Mouse (Mus musculus) E14TG2a.4 (cell line): Measurements from ENCODE around the gene Pde2a.

Experiments
- H3K27me3 ChIP-seq: 2 replicates; pipeline ENCODE4 v1.6.1; 2014; ENCODE audit warnings: low read length, control low read depth; ENCODE audit not compliant: insufficient read depth
- H3K36me3 ChIP-seq: 2 replicates; pipeline ENCODE4 v1.6.1; 2014; ENCODE audit warnings: low read length, control low read depth; ENCODE audit not compliant: insufficient read depth
- H3K4me1 ChIP-seq: replicated peaks from 2 replicates; pipeline ENCODE4 v1.6.1; 2014; ENCODE audit warnings: low read depth, low read length, control low read depth
- H3K4me3 ChIP-seq: replicated peaks from 2 replicates; pipeline ENCODE4 v1.5.1; 2014; ENCODE audit warnings: mild to moderate bottlenecking, low read length
- H3K9me3 ChIP-seq: 2 replicates; pipeline ENCODE4 v1.6.1; 2014; ENCODE audit warnings: low read length, control low read depth
- CTCF ChIP-seq: conservative IDR thresholded peaks from 2 replicates; pipeline ENCODE4 v1.5.1; 2014; ENCODE audit warnings: low read length
- NANOG ChIP-seq: IDR thresholded peaks from 2 replicates; pipeline ENCODE4 v1.6.1; 2014; ENCODE audit warnings: borderline replicate concordance, low read length, mixed read lengths
- POU5F1 ChIP-seq: IDR thresholded peaks from 2 replicates; pipeline ENCODE4 v1.6.1; 2014; ENCODE audit warnings: low read length, borderline replicate concordance

Pde2a gene

GRCm38 (mm10) chr7:101426692-101427091, 5.2 kb downstream of the Pde2a start:
- peaks cover 18% of the 10 kb centered on the region; the same call in 1 of the 2 replicates for H3K4me1 ChIP-seq
- no peak overlapping the region for H3K4me3 ChIP-seq
- H3K27me3 ChIP-seq, result peaks cover 30% of the 10 kb centered on the region
- no peak for TF ChIP-seq NANOG
- TF ChIP-seq CTCF, result no peak
- TF ChIP-seq POU5F1, result no peak
- H3K9me3 ChIP-seq, result no peaks in the 10 kb centered on the region
- H3K36me3 ChIP-seq, result no peaks in the 10 kb centered on the region

- TF ChIP-seq POU5F1 (no peak), CTCF (peak; percentile 99)
- H3K36me3 ChIP-seq, result no peaks in the 10 kb centered on the region
- H3K9me3 ChIP-seq, result no peaks in the 10 kb centered on the region
- peaks cover 18% of the 10 kb centered on the region; the same call in 1 of the 2 replicates for H3K4me1 ChIP-seq
- no peak overlapping the region for H3K4me3 ChIP-seq
- peaks cover 23% of the 10 kb centered on the region for H3K27me3 ChIP-seq
Observed at GRCm38 (mm10) chr7:101427736-101428135, 6.2 kb downstream of the Pde2a start.

DNA sequence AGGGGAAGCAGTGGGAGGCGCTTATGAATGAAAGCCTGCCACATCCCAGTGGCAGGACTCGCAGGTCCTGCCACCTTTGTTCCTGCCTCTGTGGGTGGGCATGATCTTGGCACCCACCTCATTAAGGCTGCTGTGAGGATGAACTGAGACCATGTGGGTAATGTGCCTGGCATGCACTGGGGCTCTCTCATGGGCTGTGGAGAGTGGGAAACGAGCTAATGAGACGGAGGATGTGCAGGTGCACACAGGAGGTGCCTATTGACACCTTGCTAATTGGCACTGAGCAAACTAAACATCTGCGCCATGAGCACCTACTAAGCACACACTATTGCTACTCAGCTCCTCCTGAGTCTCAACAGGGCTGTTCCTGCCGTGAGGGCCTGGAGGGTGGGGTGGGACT, 13.5 kb downstream of the Pde2a start:
- Histone ChIP-seq H3K4me1 (no peaks in the 10 kb centered on the region), H3K4me3 (no peak overlapping the region), H3K9me3 (no peaks in the 10 kb centered on the region), H3K27me3 (peaks cover 14% of the 10 kb centered on the region), H3K36me3 (no peaks in the 10 kb centered on the region)
- TF ChIP-seq CTCF (no peak), NANOG (no peak), POU5F1 (no peak)

DNA sequence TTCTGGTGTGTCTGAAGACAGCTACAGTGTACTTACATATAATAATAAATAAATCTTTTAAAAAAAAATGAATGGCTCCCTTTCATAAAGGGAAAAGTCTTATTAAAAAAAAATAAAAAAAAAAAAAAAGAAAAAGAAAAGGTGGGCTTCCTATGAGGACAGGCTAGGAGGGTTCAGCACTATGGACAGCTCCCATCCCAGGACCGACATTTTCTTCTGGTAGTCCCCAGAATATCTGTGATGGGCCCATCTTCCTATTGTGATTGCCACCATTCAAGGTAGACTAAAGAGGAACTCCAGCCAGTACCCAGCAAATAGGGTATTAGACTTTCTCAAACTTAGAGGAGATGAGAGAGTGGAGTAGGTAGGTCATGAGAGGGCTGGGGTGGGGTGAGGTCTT, 16.4 kb downstream of the Pde2a start:
- H3K4me1 ChIP-seq, result no peaks in the 10 kb centered on the region

DNA sequence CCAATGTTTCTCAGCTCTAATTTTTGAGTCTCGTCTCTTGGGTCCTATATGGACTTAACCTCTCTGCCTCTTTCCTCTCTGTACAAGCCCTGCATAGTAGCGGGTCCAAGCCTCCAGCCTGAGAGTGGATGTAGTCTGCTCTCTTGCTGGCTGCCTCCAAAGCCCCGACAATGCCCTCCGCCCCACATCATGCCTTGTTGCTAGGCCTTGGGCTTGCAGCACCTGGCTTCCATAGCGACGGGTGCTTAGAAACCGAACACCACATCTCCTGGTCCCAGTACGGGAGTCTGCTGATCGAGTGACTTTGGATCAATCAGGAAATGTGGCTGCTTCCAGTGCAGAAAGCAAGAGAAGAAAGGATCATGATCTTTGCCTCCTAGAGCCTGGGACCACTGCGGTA, 21.6 kb downstream of the Pde2a start:
- Histone ChIP-seq H3K4me1 (no peaks in the 10 kb centered on the region), H3K9me3 (no peaks in the 10 kb centered on the region), H3K4me3 (no peak overlapping the region), H3K27me3 (peaks cover 42% of the 10 kb centered on the region), H3K36me3 (no peaks in the 10 kb centered on the region)
- no peak for TF ChIP-seq CTCF
- no peak for TF ChIP-seq POU5F1
- TF ChIP-seq NANOG, result no peak

More for the DNA sequence above, 16.4 kb downstream of the Pde2a start:
- Histone ChIP-seq H3K4me3 (no peak overlapping the region), H3K27me3 (peaks cover 27% of the 10 kb centered on the region), H3K36me3 (no peaks in the 10 kb centered on the region), H3K9me3 (no peaks in the 10 kb centered on the region)
- TF ChIP-seq CTCF (no peak), POU5F1 (no peak), NANOG (no peak)

GRCm38 (mm10) chr7:101444211-101444610, 22.7 kb downstream of the Pde2a start:
- H3K4me1 ChIP-seq, result no peaks in the 10 kb centered on the region
- peaks cover 46% of the 10 kb centered on the region for H3K27me3 ChIP-seq
- no peaks in the 10 kb centered on the region for H3K36me3 ChIP-seq
- no peak overlapping the region for H3K4me3 ChIP-seq
- TF ChIP-seq NANOG (no peak), CTCF (no peak), POU5F1 (no peak)
- H3K9me3 ChIP-seq, result no peaks in the 10 kb centered on the region

DNA sequence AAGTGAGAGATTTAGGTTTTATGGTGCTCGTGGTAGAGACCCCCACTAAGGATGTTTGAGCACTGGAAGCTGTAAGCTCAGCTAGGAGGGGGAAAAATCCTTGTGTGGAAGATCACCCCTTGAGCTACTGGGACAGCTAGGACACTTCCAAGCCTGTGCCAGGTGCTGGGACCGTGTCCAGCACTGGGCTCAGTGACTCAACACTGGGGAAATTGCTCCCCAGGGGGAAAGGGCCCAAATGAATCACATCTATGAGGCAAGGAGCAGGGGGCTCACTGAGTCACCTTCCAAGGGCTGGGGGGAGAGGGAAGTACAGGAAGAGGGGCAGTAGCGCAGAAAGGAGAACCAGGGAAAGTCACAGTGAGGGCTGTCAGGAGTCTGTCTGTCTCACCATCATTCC, 28.4 kb downstream of the Pde2a start:
- H3K4me3 ChIP-seq, result no peak overlapping the region
- peaks cover 7% of the 10 kb centered on the region; the same call in 1 of the 2 replicates for H3K4me1 ChIP-seq
- no peaks in the 10 kb centered on the region for H3K9me3 ChIP-seq
- peaks cover 65% of the 10 kb centered on the region for H3K27me3 ChIP-seq
- no peaks in the 10 kb centered on the region for H3K36me3 ChIP-seq
- TF ChIP-seq NANOG, result no peak
- no peak for TF ChIP-seq CTCF
- TF ChIP-seq POU5F1, result no peak

DNA sequence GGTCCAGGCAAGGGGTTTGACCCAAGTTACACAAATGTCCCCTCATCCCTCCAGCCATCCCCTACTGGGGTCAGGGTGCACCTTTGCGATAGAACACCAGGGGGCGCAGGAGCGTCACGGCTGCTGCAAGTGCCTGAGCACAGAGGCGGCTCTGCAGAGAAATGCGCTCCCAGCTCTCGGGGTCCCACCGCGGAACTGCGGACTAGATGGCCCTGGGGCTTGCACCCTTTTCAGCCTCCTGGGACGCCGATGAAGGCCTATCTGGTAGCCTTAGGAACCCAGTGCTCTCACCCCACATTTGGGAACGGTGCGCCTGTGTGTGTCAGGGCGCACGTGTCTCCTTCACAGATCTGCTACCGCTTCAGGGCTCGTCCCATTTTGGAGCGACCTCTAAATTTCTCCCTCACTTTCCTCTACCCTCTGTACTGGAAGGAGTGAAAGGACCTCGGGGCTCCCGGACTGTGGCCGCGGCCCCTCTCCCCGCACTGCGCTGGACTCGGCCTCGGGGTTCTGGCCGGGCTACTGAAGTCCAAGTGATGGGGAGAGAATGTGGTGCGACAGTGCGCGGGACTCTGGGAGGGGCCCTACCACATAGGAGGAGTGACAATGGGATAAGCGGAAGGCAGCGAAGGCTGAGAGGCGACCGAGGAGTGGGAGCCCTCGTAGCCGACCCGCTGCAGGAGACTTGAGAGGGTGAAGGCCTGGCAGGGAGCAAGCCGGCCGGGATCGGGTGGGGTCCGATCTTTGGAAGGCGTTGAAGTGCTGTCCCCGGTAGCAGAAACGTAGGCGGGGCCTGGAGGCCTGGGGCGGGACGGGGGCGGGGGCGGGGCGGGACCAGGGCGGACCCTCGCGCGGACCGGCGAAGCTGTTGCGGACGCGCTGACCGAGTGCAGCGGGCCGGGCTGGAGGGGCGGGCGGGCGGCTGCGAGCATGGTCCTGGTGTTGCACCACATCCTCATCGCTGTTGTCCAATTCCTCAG, 29.2 kb downstream of the Pde2a start:
- Histone ChIP-seq H3K4me3 (peak overlapping the region; percentile 88), H3K4me1 (peaks cover 13% of the 10 kb centered on the region), H3K9me3 (no peaks in the 10 kb centered on the region), H3K27me3 (peaks cover 69% of the 10 kb centered on the region), H3K36me3 (no peaks in the 10 kb centered on the region)
- TF ChIP-seq NANOG, result no peak
- TF ChIP-seq POU5F1, result no peak
- peak; percentile 88 for TF ChIP-seq CTCF

DNA sequence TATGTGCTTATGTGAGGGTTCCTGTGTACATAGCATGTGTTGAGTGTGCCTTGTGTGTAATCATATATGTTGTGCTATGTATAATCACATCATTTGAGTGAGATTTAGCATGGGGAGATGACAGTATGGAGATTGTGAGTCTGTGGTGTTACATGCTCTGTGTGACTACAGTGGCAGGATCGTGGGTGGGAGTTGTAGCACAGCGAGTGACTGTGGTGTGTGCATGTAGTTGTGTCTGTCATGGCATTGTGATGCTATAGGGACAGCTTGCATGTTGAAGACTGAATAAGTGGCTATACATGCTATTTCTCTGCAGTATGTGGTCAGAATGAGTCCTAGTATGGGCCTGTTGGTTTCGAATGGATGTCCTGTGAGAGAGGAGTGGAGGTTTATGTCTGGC, 31.2 kb downstream of the Pde2a start:
- TF ChIP-seq POU5F1, result no peak
- no peak for TF ChIP-seq NANOG
- no peak for TF ChIP-seq CTCF
- no peaks in the 10 kb centered on the region for H3K36me3 ChIP-seq
- no peak overlapping the region for H3K4me3 ChIP-seq
- H3K4me1 ChIP-seq, result peaks cover 33% of the 10 kb centered on the region
- peaks cover 85% of the 10 kb centered on the region for H3K27me3 ChIP-seq
- no peaks in the 10 kb centered on the region for H3K9me3 ChIP-seq

DNA sequence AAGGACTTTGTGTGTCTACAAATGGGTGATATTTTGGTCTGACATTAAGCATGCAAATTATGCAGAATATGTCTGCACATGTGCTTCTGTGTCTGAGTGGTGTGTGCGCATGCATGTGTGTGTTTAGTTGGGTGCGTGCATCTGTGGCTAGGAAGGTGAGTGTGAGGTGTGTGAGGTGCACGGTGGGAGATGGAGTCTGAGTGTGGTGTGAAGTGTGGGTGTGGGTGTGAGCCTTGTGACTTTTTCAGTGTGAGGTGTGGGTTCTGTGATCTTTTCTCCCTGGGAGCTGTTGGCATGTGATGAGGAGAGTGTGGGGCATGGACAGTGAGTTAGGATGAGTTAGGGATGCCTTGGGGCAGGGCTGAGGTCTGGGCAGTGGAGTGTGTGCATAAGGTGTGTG, 31.8 kb downstream of the Pde2a start:
- Histone ChIP-seq H3K4me3 (no peak overlapping the region), H3K27me3 (peaks cover 86% of the 10 kb centered on the region), H3K9me3 (no peaks in the 10 kb centered on the region), H3K4me1 (peaks cover 39% of the 10 kb centered on the region), H3K36me3 (no peaks in the 10 kb centered on the region)
- TF ChIP-seq CTCF (no peak), POU5F1 (no peak), NANOG (no peak)
